Mouse (Mus musculus): Measurements from ENCODE around the gene Kcnh2. TPM values are rescaled to one million over a fixed set of nuclear protein-coding genes. Genes with fewer than 3 reads are reported as not detected.

Kcnh2 gene
- polyA plus RNA-seq, 2 experiments, result 3.8 to 16.2 TPM

GRCm38 (mm10) chr5:24360792-24361454, 9.5 kb upstream of the Kcnh2 start:
- no peaks in the 10 kb centered on the region for H3K9me3 ChIP-seq (ENCODE audit: control insufficient read depth, low read length)
- 1% methylated on average over 7 of the region's 7 CpGs for WGBS
- ATAC-seq (ENCODE audit: low FRiP score, low read depth) (peak; percentile 50; the same call in 1 of the 2 replicates), DNase-seq (ENCODE audit: low spot score) (peak; percentile 69)
- H3K27me3 ChIP-seq (ENCODE audit: control insufficient read depth, insufficient read depth, low read length), result no peaks in the 10 kb centered on the region
- no peaks in the 10 kb centered on the region for H3K4me1 ChIP-seq (ENCODE audit: control insufficient read depth, insufficient read depth, low read length)
- H3K27ac ChIP-seq (replicated peaks; ENCODE audit: low read depth, low read length), result no peak overlapping the region
- H3K4me2 ChIP-seq (replicated peaks; ENCODE audit: low read depth, low read length, severe bottlenecking), result no peak overlapping the region
- TF ChIP-seq POLR2A (IDR thresholded peaks at IDR 0.05; ENCODE audit: borderline replicate concordance, extremely low read depth, insufficient read depth, insufficient read length), result no peak
- H3K9ac ChIP-seq (ENCODE audit: low read depth, low read length, severe bottlenecking), result no peak overlapping the region
- H3K36me3 ChIP-seq (ENCODE audit: control insufficient read depth, insufficient read depth, low read length), result no peaks in the 10 kb centered on the region
- no peak overlapping the region for H3K4me3 ChIP-seq (replicated peaks; ENCODE audit: low read length)

GRCm38 (mm10) chr5:24357461-24357860, 6.1 kb upstream of the Kcnh2 start:
- Histone ChIP-seq H3K36me3 (ENCODE audit: control insufficient read depth, insufficient read depth, low read length) (no peaks in the 10 kb centered on the region), H3K27ac (replicated peaks; ENCODE audit: low read depth, low read length) (no peak overlapping the region), H3K9ac (ENCODE audit: low read depth, low read length, severe bottlenecking) (no peak overlapping the region), H3K4me2 (replicated peaks; ENCODE audit: low read depth, low read length, severe bottlenecking) (no peak overlapping the region), H3K4me1 (ENCODE audit: control insufficient read depth, insufficient read depth, low read length) (peaks cover 5% of the 10 kb centered on the region), H3K9me3 (ENCODE audit: control insufficient read depth, low read length) (no peaks in the 10 kb centered on the region), H3K4me3 (replicated peaks; ENCODE audit: low read length) (no peak overlapping the region), H3K27me3 (ENCODE audit: control insufficient read depth, insufficient read depth, low read length) (no peaks in the 10 kb centered on the region; the same call in 1 of the 2 replicates)
- no peak for TF ChIP-seq POLR2A (IDR thresholded peaks at IDR 0.05; ENCODE audit: borderline replicate concordance, extremely low read depth, insufficient read depth, insufficient read length)
- peak; percentile 53; the same call in 1 of the 2 replicates for ATAC-seq (ENCODE audit: low FRiP score, low read depth)
- 11% methylated on average over 7 of the region's 7 CpGs for WGBS
- peak; percentile 97 for DNase-seq (ENCODE audit: low spot score)

- no peak overlapping the region for H3K4me3 ChIP-seq (replicated peaks; ENCODE audit: low read length)
- 57% methylated on average over 4 of the region's 4 CpGs for WGBS
Measured at GRCm38 (mm10) chr5:24356764-24357163, 5.4 kb upstream of the Kcnh2 start.

GRCm38 (mm10) chr5:24353327-24353726, 1.9 kb upstream of the Kcnh2 start:
- Histone ChIP-seq H3K9ac (ENCODE audit: low read depth, low read length, severe bottlenecking) (no peak overlapping the region), H3K4me3 (replicated peaks; ENCODE audit: low read length) (no peak overlapping the region), H3K27ac (replicated peaks; ENCODE audit: low read depth, low read length) (no peak overlapping the region), H3K4me2 (replicated peaks; ENCODE audit: low read depth, low read length, severe bottlenecking) (no peak overlapping the region), H3K4me1 (ENCODE audit: control insufficient read depth, insufficient read depth, low read length) (peaks cover 18% of the 10 kb centered on the region), H3K27me3 (ENCODE audit: control insufficient read depth, insufficient read depth, low read length) (peaks cover 27% of the 10 kb centered on the region), H3K36me3 (ENCODE audit: control insufficient read depth, insufficient read depth, low read length) (no peaks in the 10 kb centered on the region), H3K9me3 (ENCODE audit: control insufficient read depth, low read length) (no peaks in the 10 kb centered on the region)
- ATAC-seq (ENCODE audit: low FRiP score, low read depth), result no peak
- 19% methylated on average over 4 of the region's 4 CpGs for WGBS
- DNase-seq (ENCODE audit: low spot score), result no peak
- no peak for TF ChIP-seq POLR2A (IDR thresholded peaks at IDR 0.05; ENCODE audit: borderline replicate concordance, extremely low read depth, insufficient read depth, insufficient read length)

More at GRCm38 (mm10) chr5:24356764-24357163, 5.4 kb upstream of the Kcnh2 start:
- ATAC-seq (ENCODE audit: low FRiP score, low read depth) (no peak), DNase-seq (ENCODE audit: low spot score) (no peak)
- Histone ChIP-seq H3K36me3 (ENCODE audit: control insufficient read depth, insufficient read depth, low read length) (no peaks in the 10 kb centered on the region), H3K4me1 (ENCODE audit: control insufficient read depth, insufficient read depth, low read length) (peaks cover 12% of the 10 kb centered on the region), H3K4me2 (replicated peaks; ENCODE audit: low read depth, low read length, severe bottlenecking) (no peak overlapping the region), H3K9ac (ENCODE audit: low read depth, low read length, severe bottlenecking) (no peak overlapping the region), H3K27me3 (ENCODE audit: control insufficient read depth, insufficient read depth, low read length) (no peaks in the 10 kb centered on the region; the same call in 1 of the 2 replicates), H3K27ac (replicated peaks; ENCODE audit: low read depth, low read length) (no peak overlapping the region), H3K9me3 (ENCODE audit: control insufficient read depth, low read length) (no peaks in the 10 kb centered on the region)
- TF ChIP-seq POLR2A (IDR thresholded peaks at IDR 0.05; ENCODE audit: borderline replicate concordance, extremely low read depth, insufficient read depth, insufficient read length), result no peak

GRCm38 (mm10) chr5:24352251-24352859, 951 bp upstream of the Kcnh2 start:
- Histone ChIP-seq H3K9me3 (ENCODE audit: control insufficient read depth, low read length) (no peaks in the 10 kb centered on the region), H3K27me3 (ENCODE audit: control insufficient read depth, insufficient read depth, low read length) (peaks cover 30% of the 10 kb centered on the region), H3K4me2 (replicated peaks; ENCODE audit: low read depth, low read length, severe bottlenecking) (peak overlapping the region; percentile 99), H3K27ac (replicated peaks; ENCODE audit: low read depth, low read length) (peak overlapping the region; percentile 67), H3K36me3 (ENCODE audit: control insufficient read depth, insufficient read depth, low read length) (no peaks in the 10 kb centered on the region), H3K9ac (ENCODE audit: low read depth, low read length, severe bottlenecking) (peak overlapping the region; percentile 21; the same call in 1 of the 2 replicates), H3K4me3 (replicated peaks; ENCODE audit: low read length) (peak overlapping the region; percentile 60), H3K4me1 (ENCODE audit: control insufficient read depth, insufficient read depth, low read length) (peaks cover 18% of the 10 kb centered on the region)
- TF ChIP-seq POLR2A (IDR thresholded peaks at IDR 0.05; ENCODE audit: borderline replicate concordance, extremely low read depth, insufficient read depth, insufficient read length), result no peak
- 3% methylated on average over 23 of the region's 24 CpGs for WGBS
- ATAC-seq (ENCODE audit: low FRiP score, low read depth), result peak; percentile 84
- DNase-seq (ENCODE audit: low spot score), result peak; percentile 65
